Mouse (Mus musculus) heart, adult 2 months (tissue): ENCODE measurements around the gene Acvr2b.
A peak's percentile ranks its signal among the peaks of the same experiment; 100 is the strongest.

Experiments
- CTCF ChIP-seq: fragments of 200-600 bp; IDR thresholded peaks from 2 replicates; pipeline ENCODE4 v1.8.1; 2022; ENCODE audit warnings: antibody characterized with exemption, mild to moderate bottlenecking, moderate library complexity
- POLR2A ChIP-seq: fragments of 200-500 bp; IDR thresholded peaks from 2 replicates; pipeline ENCODE4 v1.6.1; 2011; ENCODE audit warnings: mild to moderate bottlenecking, low read depth, low read length, control low read depth; ENCODE audit not compliant: insufficient read depth

DNA sequence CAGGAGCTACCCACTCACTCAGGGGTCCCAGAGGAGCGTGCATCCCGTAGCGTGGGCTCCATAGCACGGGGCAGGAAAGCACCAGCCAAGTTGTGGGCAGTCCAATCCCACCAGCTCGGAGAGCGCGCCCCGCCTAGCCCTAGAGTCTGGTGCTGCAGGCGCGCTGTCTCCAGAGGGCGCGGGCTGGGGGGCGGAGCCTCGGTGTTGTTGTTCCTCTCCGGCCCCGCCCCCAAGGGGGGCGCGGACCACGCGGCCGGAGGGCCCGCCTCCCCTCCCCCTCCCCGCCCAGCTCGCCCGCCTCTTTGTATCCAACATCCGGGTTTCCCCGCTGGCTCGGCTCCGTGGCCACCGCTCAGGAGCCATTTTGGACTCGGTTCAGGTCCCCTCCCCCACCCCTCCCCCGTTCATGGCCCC is at the start of gene Acvr2b:
- TF ChIP-seq CTCF (peak; percentile 73), POLR2A (peak; percentile 60; the same call in 1 of the 2 replicates)
